Mouse (Mus musculus): ENCODE results near the gene Prrc2c.
"Not testable (repeated sequence)": the region's sequence is repeated elsewhere in the genome, so short reads cannot be mapped to it uniquely, and the experiment has no call there.

The Prrc2c gene

DNA sequence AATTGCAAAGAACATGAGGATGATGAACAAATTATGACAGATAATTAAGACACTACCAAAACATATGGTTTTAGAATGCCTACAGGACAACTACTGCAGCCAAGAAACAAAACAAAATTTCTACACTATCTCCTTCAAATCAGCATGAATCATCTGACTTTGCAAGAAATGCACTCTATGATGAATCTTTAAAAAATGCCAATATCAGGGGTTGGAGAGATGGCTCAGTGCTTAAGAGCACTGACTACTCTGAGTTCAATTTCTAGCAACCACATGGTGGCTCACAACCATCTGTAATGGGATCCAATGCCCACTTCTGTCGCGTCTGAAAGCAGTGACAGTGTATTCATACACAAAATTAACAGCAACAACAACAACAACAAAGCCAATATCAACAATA is 46.6 kb downstream of the Prrc2c start:
- DNase-seq (ENCODE audit: low spot score in 2 of 2): no peak

DNA sequence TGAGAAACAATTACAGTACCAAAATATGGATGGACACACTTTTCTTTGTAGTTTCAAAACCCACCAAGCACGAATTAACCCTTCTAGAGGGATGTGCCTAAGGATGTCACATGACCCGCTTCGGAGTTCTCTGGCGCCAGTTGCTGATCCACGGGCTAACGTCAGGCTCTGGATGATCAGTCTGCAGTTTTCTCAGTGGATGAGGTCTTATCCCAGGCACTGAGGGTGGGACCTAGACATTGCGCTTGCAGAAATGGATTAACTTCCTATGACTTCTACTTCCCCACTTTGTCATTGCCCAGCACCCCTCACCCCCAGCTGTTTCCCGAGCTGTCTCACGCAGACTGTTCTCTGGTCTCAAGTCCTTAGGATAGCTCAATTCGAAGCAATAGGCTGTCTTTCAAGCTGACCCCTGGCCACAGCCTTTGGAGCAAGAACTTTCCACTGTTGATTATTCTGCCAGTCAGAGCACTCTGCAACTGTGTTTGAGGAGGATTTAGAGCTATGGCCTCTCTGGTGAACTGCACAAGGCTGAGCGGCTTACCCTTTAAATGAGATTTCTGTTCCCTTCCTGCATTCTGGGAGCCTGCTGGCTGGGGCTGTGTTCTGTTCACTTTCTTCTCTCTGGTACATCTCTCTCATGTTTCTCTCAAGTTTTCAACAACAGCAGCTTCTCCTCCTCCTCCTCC is 74.7 kb downstream of the Prrc2c start:
- no peak for DNase-seq (ENCODE audit: low spot score in 2 of 2)

DNA sequence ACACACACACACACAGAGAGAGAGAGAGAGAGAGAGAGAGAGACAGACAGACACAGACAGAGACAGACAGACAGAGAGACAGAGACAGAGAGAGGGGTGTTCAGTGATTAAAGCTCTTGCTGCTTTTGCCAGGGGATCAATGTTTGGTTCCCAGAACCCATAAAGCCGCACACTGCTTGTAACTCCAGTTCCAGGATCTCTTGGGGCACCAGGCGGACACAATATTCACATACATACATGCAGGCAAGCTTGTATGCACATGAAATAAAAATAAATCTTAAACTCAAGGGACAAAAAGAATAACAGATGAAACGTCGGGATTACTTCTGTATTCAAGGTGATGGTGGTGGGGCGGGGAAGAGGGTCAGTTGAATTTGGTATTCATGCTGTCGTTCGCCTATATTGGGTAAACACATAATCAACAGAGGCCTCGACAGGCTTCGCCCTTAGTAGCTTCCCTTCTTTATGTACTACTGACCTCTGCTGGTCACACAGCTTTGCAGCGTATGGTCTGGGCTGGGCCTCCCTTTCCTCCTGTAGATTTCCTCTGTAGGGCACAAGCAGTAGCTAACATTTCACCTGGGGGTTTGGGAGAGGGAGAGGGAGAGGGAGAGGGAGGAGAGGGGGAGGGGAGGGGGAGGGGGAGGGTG is 75.4 kb downstream of the Prrc2c start:
- DNase-seq (ENCODE audit: low spot score in 2 of 2): peak; percentile 26 to 79

DNA sequence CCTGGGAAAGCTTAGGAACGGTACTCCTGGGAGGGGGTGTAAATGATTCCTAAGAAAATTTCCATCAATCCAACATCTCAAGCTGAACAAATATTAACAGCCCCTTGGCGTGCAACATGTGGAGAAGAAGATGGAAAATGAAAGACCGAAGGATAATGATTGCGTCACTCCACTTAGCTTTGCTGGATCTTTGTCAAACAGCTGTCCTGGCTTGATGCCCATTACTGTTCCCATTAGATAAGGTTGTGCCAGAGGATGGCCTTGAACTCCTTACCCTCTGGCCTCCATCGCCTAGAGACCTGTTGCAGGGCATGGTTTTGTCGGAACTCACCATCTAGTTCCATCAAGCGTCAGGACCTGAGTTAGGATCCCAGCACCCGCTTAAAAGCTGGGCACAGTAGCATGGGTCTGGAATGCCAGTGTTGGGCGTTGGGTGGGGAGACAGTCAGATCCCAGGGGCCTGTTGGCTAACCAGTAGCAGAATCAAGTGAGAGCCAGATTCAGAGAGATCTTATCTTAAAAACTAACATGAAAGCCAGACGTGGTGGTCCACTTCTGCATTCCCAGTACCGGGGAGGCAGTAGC is 80.0 kb downstream of the Prrc2c start:
- no peak for DNase-seq (ENCODE audit: low spot score in 2 of 2)

DNA sequence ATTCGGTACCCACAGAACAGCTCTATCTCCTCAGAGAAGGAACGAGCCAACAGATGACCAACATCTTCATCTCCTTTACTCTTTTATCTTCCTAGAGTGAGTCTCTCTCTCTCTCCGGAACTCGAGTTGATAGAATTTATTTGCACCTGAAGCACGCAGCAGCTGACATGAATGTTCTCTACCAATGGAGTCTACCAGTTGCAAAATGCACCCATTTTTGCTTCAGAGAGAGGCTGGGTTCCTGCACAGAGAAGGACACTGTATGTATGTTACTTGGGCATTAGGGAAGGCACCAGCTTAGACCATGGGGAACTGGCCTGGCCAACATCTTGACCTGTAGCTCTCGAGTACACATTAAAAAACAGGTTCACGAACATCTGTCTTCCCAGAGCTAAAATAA is 82.2 kb downstream of the Prrc2c start, which contains the start of gene Myocos:
Gene Myocos (minus strand): TSS at position 101 of the 400 bp plus-strand sequence.
- DNase-seq (ENCODE audit: low spot score in 2 of 2): no peak

DNA sequence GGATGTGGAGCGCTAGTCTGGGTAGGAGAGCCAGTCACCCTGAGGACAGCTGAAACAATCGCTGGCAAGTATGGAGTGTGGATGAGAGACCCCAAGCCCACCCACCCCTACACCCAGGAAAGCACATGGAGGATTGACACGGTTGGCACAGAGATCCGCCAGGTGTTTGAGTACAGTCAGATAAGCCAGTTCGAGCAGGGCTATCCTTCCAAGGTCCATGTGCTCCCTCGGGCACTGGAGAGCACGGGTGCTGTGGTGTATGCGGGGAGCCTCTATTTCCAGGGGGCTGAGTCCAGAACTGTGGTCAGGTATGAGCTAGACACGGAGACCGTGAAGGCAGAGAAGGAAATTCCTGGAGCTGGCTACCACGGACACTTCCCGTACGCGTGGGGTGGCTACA is 91.9 kb downstream of the Prrc2c start:
- DNase-seq (ENCODE audit: low spot score in 2 of 2): no peak

DNA sequence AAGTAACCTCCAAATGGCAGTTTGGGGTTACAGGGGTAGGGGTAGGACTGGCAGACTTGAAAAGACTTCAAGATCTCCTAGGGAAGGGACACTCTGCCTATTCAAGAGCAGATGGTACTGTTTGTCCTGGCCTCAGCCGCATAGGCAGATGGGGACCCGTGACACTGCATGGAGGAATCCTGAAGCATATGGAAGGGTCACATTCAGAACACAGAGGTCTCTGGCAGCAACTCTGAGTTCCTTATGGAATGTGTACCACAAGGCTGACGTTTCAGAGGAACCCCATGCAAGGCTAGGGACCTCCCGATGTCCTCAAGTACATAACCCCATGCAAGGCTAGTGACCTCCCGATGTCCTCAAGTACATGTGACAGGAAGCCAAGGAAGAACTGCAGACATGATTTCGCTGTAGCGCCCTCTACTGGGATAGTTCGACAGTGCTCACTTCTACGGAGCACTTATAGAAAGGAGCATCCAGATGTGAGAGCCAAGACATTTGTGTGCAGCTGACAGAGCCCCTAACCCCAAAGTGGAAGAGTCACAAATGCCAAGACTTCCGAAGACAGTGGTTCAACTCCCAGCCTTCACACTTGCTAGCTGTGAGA is 94.2 kb downstream of the Prrc2c start:
- no peak for DNase-seq (ENCODE audit: low spot score in 2 of 2)

DNA sequence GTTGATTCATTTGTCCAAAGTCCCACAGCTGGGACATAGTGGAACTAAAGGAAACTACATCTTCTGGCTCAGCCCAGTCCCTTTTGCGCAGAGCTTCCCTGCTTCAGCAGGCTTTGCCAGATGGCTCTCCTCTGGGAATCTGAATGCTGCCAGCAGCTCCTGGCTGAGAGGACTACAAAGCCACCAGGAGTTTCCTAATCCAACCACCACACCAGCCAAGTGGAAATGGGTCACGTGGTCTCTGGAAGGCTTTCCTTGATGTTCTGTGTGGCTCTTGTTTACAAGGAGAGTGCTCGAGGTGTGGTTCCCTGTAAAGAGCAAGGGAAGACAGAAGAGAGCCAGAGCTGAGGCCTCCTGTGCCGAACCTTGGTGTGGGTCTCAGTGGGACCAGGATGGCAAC is 96.6 kb downstream of the Prrc2c start:
- peak; percentile 13 to 69 for DNase-seq (ENCODE audit: low spot score in 2 of 2)

DNA sequence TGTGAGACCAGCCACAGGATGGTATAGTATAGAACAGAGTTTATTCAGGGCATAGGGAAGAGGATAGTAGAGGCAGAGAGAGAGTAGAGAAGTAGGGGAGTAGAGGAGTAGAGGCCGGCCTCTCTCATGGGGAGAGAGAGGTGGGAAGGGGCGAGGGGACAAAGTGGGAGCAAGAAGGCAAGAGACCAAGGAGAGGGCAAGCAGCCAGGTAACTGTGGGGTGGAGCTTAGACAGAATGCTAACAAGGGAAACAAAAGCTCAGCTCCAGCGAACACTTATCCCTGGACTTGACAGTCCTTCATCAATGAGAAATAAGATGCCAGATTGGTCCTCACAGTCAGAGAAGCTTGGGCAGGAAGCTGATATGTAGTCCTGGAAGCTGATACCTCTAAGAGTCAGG is 97.8 kb downstream of the Prrc2c start:
- DNase-seq (ENCODE audit: low spot score in 2 of 2): no peak

DNA sequence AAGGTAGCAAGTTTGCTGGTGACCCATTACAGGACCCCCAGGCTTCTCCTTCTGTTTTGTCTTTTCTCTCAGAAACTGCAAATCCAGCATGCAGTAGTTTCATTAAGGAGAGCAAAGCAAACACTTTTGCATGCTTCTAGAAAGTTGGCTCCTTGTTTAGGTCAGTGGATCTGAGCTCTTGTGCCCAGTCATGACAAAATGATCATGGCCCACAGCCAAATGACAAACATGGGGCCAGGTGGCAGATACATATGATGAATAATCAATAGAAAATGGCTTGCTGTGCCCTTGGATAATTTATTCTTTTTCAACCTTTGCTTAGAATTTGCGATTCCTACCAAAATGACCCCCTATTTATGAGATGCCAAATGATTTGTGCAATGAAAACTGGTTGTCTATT is 100.5 kb downstream of the Prrc2c start:
- no peak for DNase-seq (ENCODE audit: low spot score in 2 of 2)

DNA sequence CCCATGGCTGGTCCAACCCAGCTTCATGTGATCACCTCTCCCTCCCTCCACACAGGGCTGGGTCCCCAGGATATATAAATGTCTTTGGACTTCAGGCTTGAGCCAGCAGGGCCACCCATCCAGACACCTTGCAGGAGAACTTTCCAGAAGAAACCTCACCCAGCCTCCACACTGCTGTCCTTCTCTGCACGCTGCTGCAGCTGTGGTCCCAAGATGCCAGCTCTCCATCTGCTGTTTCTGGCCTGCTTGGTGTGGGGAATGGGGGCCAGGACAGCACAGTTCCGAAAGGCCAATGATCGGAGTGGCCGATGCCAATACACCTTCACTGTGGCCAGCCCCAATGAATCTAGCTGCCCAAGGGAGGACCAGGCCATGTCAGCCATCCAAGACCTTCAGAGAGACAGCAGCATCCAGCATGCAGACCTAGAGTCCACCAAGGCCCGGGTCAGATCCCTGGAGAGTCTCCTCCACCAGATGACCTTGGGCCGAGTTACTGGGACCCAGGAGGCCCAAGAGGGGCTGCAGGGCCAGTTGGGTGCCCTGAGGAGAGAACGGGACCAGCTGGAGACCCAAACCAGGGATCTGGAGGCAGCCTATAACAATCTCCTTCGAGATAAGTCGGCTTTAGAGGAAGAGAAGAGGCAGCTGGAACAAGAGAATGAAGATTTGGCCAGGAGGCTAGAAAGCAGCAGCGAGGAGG is 101.2 kb downstream of the Prrc2c start, which contains the start of gene Myoc:
Gene Myoc (plus strand): TSS at position 105 of the 700 bp plus-strand sequence.
- no peak for DNase-seq (ENCODE audit: low spot score in 2 of 2)

DNA sequence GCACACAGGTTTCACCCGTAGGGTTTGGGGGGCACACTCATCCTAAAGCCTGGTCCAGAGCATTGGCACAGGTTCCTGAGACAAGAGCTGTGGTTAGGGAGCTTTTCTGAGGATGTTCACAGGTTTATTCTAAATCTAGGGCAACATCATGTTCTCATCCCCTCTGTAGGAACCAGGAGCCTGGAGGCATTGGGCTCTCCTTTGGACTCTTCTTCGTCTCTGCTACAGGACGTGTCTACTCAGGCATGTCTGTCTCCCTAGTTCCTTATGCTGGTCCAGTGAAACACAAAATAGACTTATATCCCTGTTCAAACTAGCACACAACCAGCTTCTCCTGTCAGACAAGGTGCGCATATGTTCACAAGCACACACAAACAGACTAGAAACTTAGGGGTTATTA is 101.8 kb downstream of the Prrc2c start:
- no peak for DNase-seq (ENCODE audit: low spot score in 2 of 2)

DNA sequence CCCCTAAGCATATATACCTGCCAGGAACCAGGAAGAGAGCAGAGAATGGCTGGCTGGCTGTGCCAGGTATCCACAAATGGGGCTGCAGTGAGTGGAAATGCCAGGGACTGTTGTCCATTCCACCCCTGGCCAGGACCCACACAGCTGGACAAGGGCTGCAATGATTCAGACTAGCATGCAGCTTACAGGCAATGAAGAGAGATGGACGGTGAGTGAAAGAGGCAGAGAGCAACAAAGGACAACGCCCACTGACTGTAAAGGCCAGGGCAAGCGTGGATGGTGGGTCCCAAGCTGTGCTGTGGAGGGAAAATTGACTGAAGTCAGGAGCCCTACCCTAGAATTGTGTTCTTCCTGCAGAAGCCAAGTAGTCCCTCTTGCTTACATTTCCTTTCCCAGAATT is 103.8 kb downstream of the Prrc2c start:
- no peak for DNase-seq (ENCODE audit: low spot score in 2 of 2)

DNA sequence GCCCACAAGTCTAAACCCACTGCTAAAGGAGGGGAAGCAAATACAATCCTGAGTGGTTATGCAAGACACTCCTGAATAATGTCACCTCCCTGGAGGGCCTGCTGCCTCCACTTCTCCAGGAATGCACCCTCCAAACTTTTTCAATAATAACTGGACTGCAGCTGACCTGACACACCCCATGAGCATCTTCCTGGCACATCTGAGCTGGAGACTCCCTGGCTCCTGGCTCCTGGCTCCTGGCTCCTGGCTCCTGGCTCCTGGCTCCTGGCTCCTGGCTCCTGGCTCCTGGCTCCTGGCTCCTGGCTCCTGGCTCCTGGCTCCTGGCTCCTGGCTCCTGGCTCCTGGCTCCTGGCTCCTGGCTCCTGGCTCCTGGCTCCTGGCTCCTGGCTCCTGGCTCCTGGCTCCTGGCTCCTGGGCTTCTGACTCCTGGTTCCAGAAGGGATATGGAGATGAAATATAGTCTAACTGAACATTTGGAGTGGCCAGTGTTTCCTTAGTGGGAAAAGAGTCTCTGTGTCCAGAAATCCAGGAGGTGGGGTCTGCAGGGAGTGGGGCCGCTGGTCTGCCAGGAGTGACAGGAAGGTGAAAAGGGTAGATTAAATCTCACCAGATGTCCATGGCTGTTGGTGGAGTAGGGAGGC is 104.9 kb downstream of the Prrc2c start:
- not testable (repeated sequence) for DNase-seq (ENCODE audit: low spot score in 2 of 2)

DNA sequence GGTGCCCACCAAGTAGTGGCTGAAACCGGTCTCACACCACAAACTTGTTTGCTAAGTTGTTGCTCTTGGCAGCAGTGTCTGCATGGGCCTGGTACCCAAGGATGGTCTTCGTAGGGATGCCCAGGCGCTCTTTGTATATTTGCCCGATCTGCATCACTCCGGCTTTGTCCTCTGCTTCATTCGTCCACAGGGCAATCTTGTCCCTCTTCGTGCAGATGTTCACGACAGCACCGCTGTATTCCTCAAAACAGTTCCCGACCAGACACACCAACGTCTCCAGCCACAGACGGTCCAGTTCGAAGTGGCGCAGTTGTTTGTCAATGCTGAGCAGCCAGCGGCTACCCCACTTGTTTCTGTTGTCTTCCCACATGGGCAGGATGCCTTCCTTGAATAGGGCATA is 112.0 kb downstream of the Prrc2c start:
- not testable (repeated sequence) for DNase-seq (ENCODE audit: low spot score in 2 of 2)

DNA sequence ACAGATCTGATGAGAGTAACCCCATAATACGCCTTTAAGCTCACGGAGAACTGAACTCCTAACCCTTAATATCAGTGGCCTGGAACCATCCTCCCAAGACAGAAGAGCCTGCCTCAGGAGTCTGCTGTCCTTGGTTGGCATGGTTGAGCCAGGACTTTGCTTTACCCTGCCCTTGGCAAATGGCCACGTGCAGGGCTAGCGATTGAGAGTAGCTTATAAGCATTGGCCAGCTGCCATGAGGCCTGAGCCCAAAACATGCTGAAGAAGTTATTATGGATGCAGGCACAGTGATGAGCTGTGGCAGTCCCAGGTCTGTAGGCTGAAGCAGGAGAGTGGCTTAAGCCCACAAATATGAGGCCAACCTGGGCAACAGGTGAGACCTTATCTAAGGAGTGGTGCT is 112.5 kb downstream of the Prrc2c start:
- not testable (repeated sequence) for DNase-seq (ENCODE audit: low spot score in 2 of 2)

DNA sequence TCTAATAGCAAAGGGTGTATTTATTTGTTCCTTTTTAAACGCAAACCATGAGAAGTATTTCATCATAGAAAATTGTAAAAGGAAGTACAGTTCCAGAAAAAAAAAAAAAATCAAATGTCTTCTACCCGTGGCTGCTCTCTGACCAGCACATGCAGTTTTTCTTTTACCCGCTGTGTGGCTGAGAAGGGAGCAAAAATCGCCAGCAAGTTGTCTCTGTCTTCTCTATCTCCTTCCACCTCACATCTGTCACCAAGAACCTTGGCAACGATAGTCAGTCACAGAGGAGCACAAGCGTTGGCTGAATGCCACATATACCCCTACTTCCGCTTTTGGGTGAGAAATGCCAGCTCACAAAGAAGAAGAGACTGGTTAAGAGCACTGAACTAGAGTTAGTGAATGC is 115.1 kb downstream of the Prrc2c start:
- DNase-seq (ENCODE audit: low spot score in 2 of 2): no peak

DNA sequence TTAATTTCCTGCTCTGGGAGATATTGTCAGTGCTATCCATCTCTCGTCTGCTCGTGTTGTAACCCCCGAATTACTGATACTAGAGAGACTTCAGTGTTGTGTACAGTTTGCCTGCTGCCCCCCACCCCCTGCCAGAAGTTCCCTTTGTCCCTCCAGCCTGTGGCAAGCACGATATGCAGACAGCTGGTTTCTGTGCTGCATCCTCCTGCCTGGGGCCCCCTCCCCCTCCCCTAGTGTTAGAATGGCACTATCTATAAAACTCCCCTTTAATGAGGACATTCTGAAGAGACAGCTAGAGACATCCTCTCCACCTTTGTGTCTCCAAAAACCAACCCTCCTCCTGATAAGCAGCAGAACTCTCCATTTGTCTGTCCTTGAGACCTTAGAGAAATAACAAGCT is 116.5 kb downstream of the Prrc2c start:
- no peak for DNase-seq (ENCODE audit: low spot score in 2 of 2)

Measured in left cerebral cortex, adult 9 months (tissue).